Mouse (Mus musculus) activated CD4-positive, CD25-positive, alpha-beta regulatory T cell, adult 4 months (primary cell): ENCODE measurements around the gene Copz2. TPM values are rescaled to one million over a fixed set of nuclear protein-coding genes. Genes with fewer than 3 reads are reported as not detected.

ENCODE experiments used
- ATAC-seq: one replicate; pipeline ENCODE4 v1.8.0; 2017
- polyA plus RNA-seq, 2 experiments: library from polyadenylated mRNA; unstranded; fragments of 100-300 nt; shearing (Covaris generic); gene quantifications; one replicate each; pipeline ENCODE4 v1.2.1; 2017

Gene Copz2
- polyA plus RNA-seq, 2 experiments from 2014 or later = not detected

- peak; percentile 68 for ATAC-seq
Observed at GRCm38 (mm10) chr11:96910003-96910402, 60.3 kb downstream of the Copz2 start.

Other genes starting within 250 kb of the Copz2 start
- gene Snx11, start 72.3 kb upstream of the Copz2 start, polyA plus RNA-seq = 10 to 100 TPM; 15.4 to 21.8 TPM
- gene Cbx1, start 60.7 kb upstream of the Copz2 start, polyA plus RNA-seq = 10 to 100 TPM; 56.8 to 60.2 TPM
- 10 to 100 TPM; 19.7 to 22.1 TPM for gene Nfe2l1, start 19.9 kb upstream of the Copz2 start, polyA plus RNA-seq
- gene Cdk5rap3, start 66.6 kb downstream of the Copz2 start, polyA plus RNA-seq = 10 to 100 TPM; 86.7 to 92.1 TPM
- under 1 TPM in 1 of 2 experiments, not detected in 1; 0.15 TPM for gene Prr15l, start 78.2 kb downstream of the Copz2 start, polyA plus RNA-seq
- gene Pnpo, start 94.1 kb downstream of the Copz2 start, polyA plus RNA-seq = 10 to 100 TPM; 25.6 to 33.4 TPM
- 10 to 100 TPM; 22.5 to 26.6 TPM for gene Sp2, start 133.1 kb downstream of the Copz2 start, polyA plus RNA-seq
- not detected for gene Sp6, start 163.5 kb downstream of the Copz2 start, polyA plus RNA-seq
- 10 to 100 TPM in 1 of 2 experiments, 1 to 10 TPM in 1; 5.4 to 10.6 TPM for gene Scrn2, start 180.1 kb downstream of the Copz2 start, polyA plus RNA-seq
- gene Lrrc46, start 191.5 kb downstream of the Copz2 start, polyA plus RNA-seq = not detected
- gene Mrpl10, start 191.7 kb downstream of the Copz2 start, polyA plus RNA-seq = 10 to 100 TPM; 56.6 to 58.0 TPM
- 10 to 100 TPM; 21.3 to 25.8 TPM for gene Osbpl7, start 200.8 kb downstream of the Copz2 start, polyA plus RNA-seq